ENCODE assay signal across 23 mouse cellular contexts in genomic region chrX:97707851-97708250, GRCm38 (mm10).
"Had no signal": no experiment of that assay in that cellular context is flagged by ENCODE, and none has a peak within 500 bp of the region (broad histone marks: within the 10 kb centered on the region; RNA-seq: fewer than 3 reads in every experiment).

No protein-coding gene starts in this region.

- H3K9ac ChIP-seq: forebrain, embryonic 15.5 days; forebrain, postnatal 0 days; heart, embryonic 12.5 days; hindbrain, embryonic 12.5 days; hindbrain, embryonic 14.5 days; intestine, embryonic 15.5 days; limb, embryonic 13.5 days; limb, embryonic 15.5 days; liver, embryonic 12.5 days; liver, embryonic 14.5 days had no signal

- H3K27me3 ChIP-seq: forebrain, embryonic 15.5 days; heart, embryonic 12.5 days; hindbrain, embryonic 12.5 days; intestine, embryonic 15.5 days; limb, embryonic 13.5 days; limb, embryonic 15.5 days; liver, embryonic 12.5 days had no signal

- DNase-seq: forebrain, postnatal 0 days; gastrocnemius, adult 2 months; gastrocnemius, postnatal 10 days; gastrocnemius, postnatal 25 days; heart, adult 18-20 months; heart, postnatal 10 days; heart, postnatal 4 days; left cerebral cortex, postnatal 4 days had no signal

- ATAC-seq: forebrain, embryonic 15.5 days; forebrain, postnatal 0 days; hindbrain, embryonic 16.5 days; inflammation-experienced regulatory T-cells, adult 6 months; intestine, embryonic 15.5 days; intestine, postnatal 0 days; liver, embryonic 12.5 days had no signal

- H3K4me2 ChIP-seq: forebrain, embryonic 15.5 days; heart, embryonic 12.5 days; hindbrain, embryonic 12.5 days; hindbrain, embryonic 14.5 days; intestine, embryonic 15.5 days; limb, embryonic 13.5 days; limb, embryonic 15.5 days; liver, embryonic 12.5 days had no signal

- H3K36me3 ChIP-seq: forebrain, embryonic 15.5 days; heart, embryonic 10.5 days; heart, embryonic 12.5 days; hindbrain, embryonic 10.5 days; hindbrain, embryonic 12.5 days; intestine, embryonic 15.5 days; limb, embryonic 13.5 days; limb, embryonic 15.5 days; liver, embryonic 12.5 days had no signal

- H3K9me3 ChIP-seq: forebrain, embryonic 15.5 days; heart, embryonic 10.5 days; heart, embryonic 12.5 days; hindbrain, embryonic 10.5 days; hindbrain, embryonic 12.5 days; intestine, embryonic 15.5 days; limb, embryonic 13.5 days; limb, embryonic 15.5 days; liver, embryonic 12.5 days had no signal

- H3K27ac ChIP-seq: forebrain, embryonic 15.5 days; gastrocnemius, adult 2 months; heart, embryonic 10.5 days; hindbrain, embryonic 10.5 days; hindbrain, embryonic 12.5 days; hindbrain, embryonic 14.5 days; intestine, embryonic 15.5 days; layer of hippocampus, adult 2 months; limb, embryonic 13.5 days; limb, embryonic 15.5 days; liver, embryonic 12.5 days; liver, embryonic 14.5 days had no signal

- H3K4me1 ChIP-seq: forebrain, embryonic 15.5 days; heart, embryonic 10.5 days; heart, embryonic 12.5 days; hindbrain, embryonic 10.5 days; hindbrain, embryonic 12.5 days; intestine, embryonic 15.5 days; limb, embryonic 13.5 days; limb, embryonic 15.5 days; liver, embryonic 12.5 days had no signal

- H3K4me3 ChIP-seq: forebrain, embryonic 15.5 days; gastrocnemius, adult 2 months; heart, embryonic 10.5 days; heart, embryonic 12.5 days; hindbrain, embryonic 10.5 days; hindbrain, embryonic 12.5 days; intestine, embryonic 15.5 days; layer of hippocampus, adult 2 months; limb, embryonic 13.5 days; limb, embryonic 15.5 days; liver, embryonic 12.5 days had no signal
